Mouse (Mus musculus): ENCODE measurements around the gene Cnpy1.

GRCm38 (mm10) chr5:28241423-28241822, 4.2 kb downstream of the Cnpy1 start:
- TF ChIP-seq CTCF (IDR thresholded peaks at IDR 0.05; ENCODE audit: extremely low read depth, insufficient read depth, low read length) (no peak), POLR2A (IDR thresholded peaks at IDR 0.05; ENCODE audit: extremely low read depth, insufficient read depth, low read length) (no peak)

Data from cortical plate, adult 2 months (tissue).